Mouse (Mus musculus) liver, adult 2 months (tissue): ENCODE data around the gene C1ql4.

Source experiments
- CTCF ChIP-seq: fragments of 200-500 bp; IDR thresholded peaks from 2 replicates; pipeline ENCODE4 v1.5.1; 2011; ENCODE audit warnings: low read depth, low read length, control low read depth
- POLR2A ChIP-seq: fragments of 200-500 bp; IDR thresholded peaks from 2 replicates; pipeline ENCODE4 v1.6.1; 2011; ENCODE audit warnings: low read length, control low read depth; ENCODE audit not compliant: insufficient read depth; ENCODE audit errors: extremely low read depth

DNA sequence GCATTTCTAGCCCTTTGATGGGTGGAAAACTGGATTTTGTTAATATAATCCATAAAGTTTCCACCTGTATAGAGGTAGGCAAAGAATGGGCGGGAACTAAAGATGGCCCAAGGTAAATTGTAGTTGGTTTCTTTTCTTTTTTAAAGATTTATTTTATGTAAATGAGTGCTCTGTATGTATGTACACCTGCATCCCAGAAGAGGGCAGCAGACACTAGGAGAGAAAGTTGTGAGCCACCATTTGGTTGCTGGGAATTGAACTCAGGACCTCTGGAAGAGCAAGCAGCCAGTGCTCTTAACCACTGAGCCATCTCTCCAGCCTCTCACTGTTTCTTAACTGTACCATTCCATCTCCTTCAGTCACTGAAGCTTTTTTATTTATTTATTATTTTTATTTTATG is 15.6 kb downstream of the C1ql4 start:
- TF ChIP-seq CTCF (no peak), POLR2A (no peak)
